Mouse (Mus musculus) liver, postnatal 0 days (tissue): ENCODE measurements around the gene Carnmt1. TPM values are rescaled to one million over a fixed set of nuclear protein-coding genes. Genes with fewer than 3 reads are reported as not detected.

ENCODE experiments used
- ATAC-seq: fragments of 200-750 bp; cut with Nextera tagmentation; 2 replicates; pipeline ENCODE4 v1.8.0; 2017; ENCODE audit warnings: mild to moderate bottlenecking, moderate library complexity
- DNase-seq: peaks from one replicate; pipeline ENCODE4 v3.0.0-alpha.2; 2016
- H3K27ac ChIP-seq: fragments of 300-500 bp; sonication (generic); 2 replicates; pipeline ENCODE4 v1.5.1; 2014; ENCODE audit warnings: antibody characterized with exemption, moderate library complexity, mild to moderate bottlenecking, low read depth
- H3K27me3 ChIP-seq: fragments of 300-500 bp; sonication (generic); 2 replicates; pipeline ENCODE4 v1.6.1; 2014; ENCODE audit warnings: low read length, control low read depth, mixed read lengths; ENCODE audit not compliant: insufficient read depth
- H3K36me3 ChIP-seq: fragments of 300-500 bp; sonication (generic); replicated peaks from 2 replicates; pipeline ENCODE4 v1.6.1; 2014; ENCODE audit warnings: mild to moderate bottlenecking, control low read depth, low read length, moderate library complexity, mixed read lengths; ENCODE audit not compliant: insufficient read depth
- H3K4me1 ChIP-seq: fragments of 300-500 bp; sonication (generic); 2 replicates; pipeline ENCODE4 v1.6.1; 2014; ENCODE audit warnings: antibody characterized with exemption, mild to moderate bottlenecking, control low read depth; ENCODE audit not compliant: insufficient read depth
- H3K4me2 ChIP-seq: fragments of 300-500 bp; sonication (generic); 2 replicates; pipeline ENCODE4 v1.6.1; 2014; ENCODE audit warnings: low read depth, mild to moderate bottlenecking, low read length, moderate library complexity, mixed read lengths
- H3K4me3 ChIP-seq: fragments of 300-500 bp; sonication (generic); 2 replicates; pipeline ENCODE4 v1.5.1; 2014; ENCODE audit warnings: low read depth, low read length
- H3K9ac ChIP-seq: fragments of 300-500 bp; sonication (generic); replicated peaks from 2 replicates; pipeline ENCODE4 v1.6.1; 2014; ENCODE audit warnings: mild to moderate bottlenecking, moderate library complexity
- H3K9me3 ChIP-seq: fragments of 300-500 bp; sonication (generic); 2 replicates; pipeline ENCODE4 v1.6.1; 2016; ENCODE audit warnings: mild to moderate bottlenecking, control low read depth, low read length, mixed read lengths
- CTCF ChIP-seq: sonication (generic); IDR thresholded peaks from 2 replicates; pipeline ENCODE4 v1.5.1; 2016; ENCODE audit warnings: antibody characterized with exemption, low read depth
- EP300 ChIP-seq: IDR thresholded peaks from 2 replicates; pipeline ENCODE4 v1.6.1; 2016; ENCODE audit warnings: antibody characterized with exemption, low read depth, mild to moderate bottlenecking
- WGBS: fragments of 180-500 bp; shearing (Covaris S2); extraction: QIAGEN DNeasy Blood & Tissue Kit; methylation state at CpG from one replicate; pipeline ENCODE4 v1.1.7; 2014; ENCODE audit not compliant: insufficient replicate concordance; 5-methylcytosine and 5-hydroxymethylcytosine counted together
- polyA plus RNA-seq: library from polyadenylated mRNA; unstranded; fragments of >200 nt; fragmentation: Nextera tagmentation; extraction: Ambion mirVana; gene quantifications from 2 replicates; pipeline ENCODE4 v1.2.1, GENCODE M21; 2015

Gene Carnmt1
- polyA plus RNA-seq, 1 experiment from 2014 or later: 13.2 TPM

DNA sequence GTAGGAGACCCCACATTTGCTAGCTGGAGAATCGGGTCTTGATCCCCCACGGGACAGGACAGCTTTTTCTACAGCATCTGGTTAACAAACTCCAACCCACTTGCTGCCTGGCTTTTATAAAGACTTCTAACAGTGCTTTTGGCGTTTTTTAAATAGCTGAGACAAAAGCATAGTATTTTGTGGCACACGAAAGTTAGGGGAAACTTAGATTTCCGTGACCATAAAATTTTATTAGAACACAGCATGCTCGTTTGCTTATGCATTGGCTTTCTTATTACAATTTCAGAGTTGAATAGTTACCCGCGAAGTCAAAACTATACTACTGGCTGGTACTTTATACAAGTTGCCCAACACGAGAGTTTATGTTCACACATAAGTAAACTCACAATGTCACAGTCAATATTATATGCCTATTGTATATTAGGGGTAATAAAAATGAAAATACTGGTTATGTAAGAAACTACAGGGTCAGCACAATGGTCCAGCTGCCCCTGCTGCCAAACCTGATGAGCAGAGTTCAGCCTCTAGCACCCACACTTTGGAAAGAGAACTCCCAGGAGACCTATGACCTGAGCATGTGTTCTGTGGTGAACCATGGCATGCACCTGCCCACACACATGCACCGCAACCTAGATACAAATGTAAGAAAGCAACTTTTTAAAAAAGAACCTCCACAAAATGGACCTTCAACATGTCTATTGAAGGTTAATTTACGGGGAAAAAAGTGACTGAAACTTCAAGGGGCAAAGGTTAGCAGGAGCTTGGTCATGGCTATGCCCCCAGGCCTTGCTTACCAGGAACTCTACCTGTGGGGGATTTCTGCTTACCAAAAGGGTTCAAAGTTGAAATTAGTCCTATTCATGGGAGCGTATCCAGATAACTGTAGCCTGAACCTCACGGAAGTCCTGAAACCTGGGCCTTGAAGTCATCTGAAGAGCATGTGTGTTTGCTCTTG is 38.1 kb upstream of the Carnmt1 start:
- TF ChIP-seq CTCF: no peak
- no peak for TF ChIP-seq EP300
- peak overlapping the region; percentile 85 for H3K4me2 ChIP-seq
- peaks cover 23% of the 10 kb centered on the region for H3K4me1 ChIP-seq
- ATAC-seq (no peak), DNase-seq (no peak)
- H3K27me3 ChIP-seq: no peaks in the 10 kb centered on the region
- 48% methylated on average over 13 of the region's 13 CpGs for WGBS
- no peaks in the 10 kb centered on the region for H3K36me3 ChIP-seq
- no peaks in the 10 kb centered on the region for H3K9me3 ChIP-seq
- peak overlapping the region; percentile 53 for H3K9ac ChIP-seq
- H3K27ac ChIP-seq: peak overlapping the region; percentile 37; the same call in 1 of the 2 replicates
- peak overlapping the region; percentile 73 for H3K4me3 ChIP-seq

DNA sequence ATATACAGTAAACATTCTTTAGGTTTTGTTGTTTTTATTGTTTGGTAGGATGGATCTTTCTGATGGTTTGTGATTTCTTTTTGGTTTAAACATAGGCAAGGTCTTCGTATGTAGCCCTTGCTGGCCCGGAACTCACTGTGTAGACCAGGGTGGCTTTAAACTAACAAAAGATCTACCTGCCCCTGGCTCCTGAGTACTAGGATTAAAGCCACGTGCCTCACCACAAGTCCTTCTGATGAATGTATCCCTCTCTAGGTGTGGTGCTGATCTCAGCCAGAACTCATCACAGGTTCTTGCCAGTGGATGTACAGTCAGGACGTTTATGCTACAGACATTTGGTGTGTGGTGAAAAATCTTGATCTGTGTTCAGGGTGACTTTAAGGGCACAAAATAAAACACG is 32.6 kb upstream of the Carnmt1 start:
- TF ChIP-seq EP300 (no peak), CTCF (no peak)
- WGBS: 76% methylated on average over 5 of the region's 5 CpGs
- Histone ChIP-seq H3K27ac (no peak overlapping the region), H3K9ac (no peak overlapping the region), H3K4me3 (no peak overlapping the region), H3K27me3 (no peaks in the 10 kb centered on the region), H3K4me1 (peaks cover 2% of the 10 kb centered on the region; the same call in 1 of the 2 replicates), H3K36me3 (0 out of 2 replicates have a peak, but pooled peaks cover 2% of the 10 kb centered on the region), H3K4me2 (no peak overlapping the region), H3K9me3 (no peaks in the 10 kb centered on the region)
- DNase-seq (no peak), ATAC-seq (no peak)

DNA sequence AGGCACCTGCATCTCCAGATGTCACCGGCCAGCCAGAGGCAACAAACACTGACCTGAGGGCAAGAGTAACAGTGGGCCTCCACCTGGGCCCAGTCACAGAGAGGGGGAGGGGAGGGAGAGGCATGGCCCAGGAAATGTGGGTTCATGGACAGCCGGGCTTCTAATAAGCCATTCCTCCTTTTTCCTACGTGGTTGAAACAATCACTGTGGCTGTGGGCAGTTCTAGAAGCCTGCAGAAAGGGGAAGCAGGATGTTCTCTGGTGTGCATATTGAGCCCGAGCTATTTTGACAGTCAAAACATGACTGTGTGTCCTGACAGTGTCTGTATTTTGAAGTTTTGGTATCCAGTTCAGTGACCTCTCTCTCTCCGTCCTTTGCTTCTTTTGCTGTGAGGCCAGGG is 31.6 kb upstream of the Carnmt1 start:
- Histone ChIP-seq H3K4me2 (no peak overlapping the region), H3K27ac (no peak overlapping the region; the same call in 1 of the 2 replicates), H3K27me3 (no peaks in the 10 kb centered on the region), H3K36me3 (0 out of 2 replicates have a peak, but pooled peaks cover 2% of the 10 kb centered on the region), H3K4me3 (no peak overlapping the region), H3K4me1 (no peaks in the 10 kb centered on the region), H3K9ac (no peak overlapping the region), H3K9me3 (no peaks in the 10 kb centered on the region)
- ATAC-seq (0 out of 2 replicates have a peak, but pooled peaks have one; percentile 38), DNase-seq (no peak)
- no peak for TF ChIP-seq EP300
- WGBS: 45% methylated on average over 4 of the region's 5 CpGs

DNA sequence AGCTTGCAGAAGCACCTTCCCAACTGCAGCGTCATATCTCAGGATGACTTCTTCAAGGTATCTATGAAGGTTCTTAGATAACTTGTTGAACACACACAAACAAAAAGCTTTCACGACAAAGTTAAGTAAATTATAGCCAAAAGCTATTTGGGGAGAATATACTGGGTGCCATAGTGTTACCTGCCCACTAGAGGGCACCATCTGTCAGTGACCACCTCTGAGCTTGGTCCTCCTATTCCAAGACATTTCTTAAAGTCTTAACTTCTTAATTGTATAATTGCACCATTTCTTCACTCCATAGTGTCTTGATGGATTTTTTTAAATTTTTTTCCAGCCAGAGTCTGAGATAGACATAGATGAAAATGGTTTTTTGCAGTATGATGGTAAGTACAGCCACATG is 31.0 kb upstream of the Carnmt1 start:
- Histone ChIP-seq H3K36me3 (0 out of 2 replicates have a peak, but pooled peaks cover 2% of the 10 kb centered on the region), H3K9me3 (no peaks in the 10 kb centered on the region), H3K27ac (no peak overlapping the region), H3K4me3 (no peak overlapping the region), H3K27me3 (no peaks in the 10 kb centered on the region), H3K4me2 (no peak overlapping the region), H3K9ac (no peak overlapping the region), H3K4me1 (no peaks in the 10 kb centered on the region)
- ATAC-seq (no peak), DNase-seq (no peak)
- TF ChIP-seq EP300 (no peak), CTCF (peak; percentile 81)
- 43% methylated on average over 2 of the region's 2 CpGs for WGBS

DNA sequence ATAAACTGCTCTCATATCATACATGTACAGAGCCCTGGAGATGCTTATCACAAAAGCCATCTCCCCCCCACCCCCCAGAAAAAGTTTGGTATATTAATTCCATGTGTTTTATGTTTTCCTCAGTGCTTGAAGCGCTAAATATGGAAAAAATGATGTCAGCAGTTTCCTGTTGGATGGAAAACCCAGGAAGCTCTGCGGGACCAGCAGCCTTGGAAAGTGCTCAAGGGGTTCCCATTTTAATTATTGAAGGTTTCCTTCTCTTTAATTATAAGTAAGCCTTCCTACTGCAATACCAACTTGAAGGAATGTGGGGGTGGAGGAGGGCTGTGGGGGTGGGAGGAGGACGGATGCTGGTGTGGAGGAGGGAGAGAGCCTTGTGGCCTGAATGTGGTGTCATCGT is 29.6 kb upstream of the Carnmt1 start:
- no peak overlapping the region for H3K4me2 ChIP-seq
- no peak overlapping the region for H3K27ac ChIP-seq
- peaks cover 5% of the 10 kb centered on the region; the same call in 1 of the 2 replicates for H3K36me3 ChIP-seq
- TF ChIP-seq CTCF: no peak
- no peak for TF ChIP-seq EP300
- H3K4me1 ChIP-seq: no peaks in the 10 kb centered on the region
- no peaks in the 10 kb centered on the region for H3K27me3 ChIP-seq
- no peak overlapping the region for H3K9ac ChIP-seq
- DNase-seq: no peak
- no peaks in the 10 kb centered on the region for H3K9me3 ChIP-seq
- 85% methylated on average over 4 of the region's 4 CpGs for WGBS
- no peak for ATAC-seq
- H3K4me3 ChIP-seq: no peak overlapping the region

DNA sequence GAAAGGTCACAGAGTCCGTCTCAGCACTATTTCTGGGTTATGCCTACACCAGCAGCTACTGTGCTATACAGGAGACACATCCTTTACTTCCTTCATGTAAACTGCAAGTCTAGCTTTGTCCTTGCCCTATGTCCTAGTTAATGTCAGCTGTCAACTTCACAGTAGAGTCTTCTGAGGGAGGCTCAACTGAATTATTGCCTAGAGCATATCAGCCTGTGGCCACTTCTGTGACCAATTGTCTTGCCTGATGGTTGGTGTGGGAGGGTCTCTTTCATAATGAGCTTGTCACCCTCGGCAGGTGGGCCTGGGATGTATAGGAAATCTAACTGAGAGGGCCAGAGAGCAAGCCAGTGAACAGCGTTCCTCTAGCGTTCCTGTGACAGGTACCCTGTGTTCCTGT is 27.2 kb upstream of the Carnmt1 start:
- H3K9me3 ChIP-seq: no peaks in the 10 kb centered on the region
- TF ChIP-seq CTCF (no peak), EP300 (no peak)
- ATAC-seq (no peak), DNase-seq (no peak)
- no peaks in the 10 kb centered on the region for H3K27me3 ChIP-seq
- 0 out of 2 replicates have a peak overlapping the region, but pooled peaks have one; percentile 70 for H3K27ac ChIP-seq
- no peak overlapping the region for H3K4me3 ChIP-seq
- no peak overlapping the region for H3K9ac ChIP-seq
- 0 out of 2 replicates have a peak, but pooled peaks cover 3% of the 10 kb centered on the region for H3K4me1 ChIP-seq
- no peak overlapping the region for H3K4me2 ChIP-seq
- WGBS: 77% methylated on average over 4 of the region's 4 CpGs
- H3K36me3 ChIP-seq: peaks cover 5% of the 10 kb centered on the region; the same call in 1 of the 2 replicates
